Mouse (Mus musculus) testis, adult 2 months (tissue): ENCODE measurements around the gene Sik1. TPM values are rescaled to one million over a fixed set of nuclear protein-coding genes. Genes with fewer than 3 reads are reported as not detected.

Experiments used
- H3K27ac ChIP-seq: fragments of 200-500 bp; 2 replicates; pipeline ENCODE4 v1.5.1; 2012; ENCODE audit warnings: low read depth, low read length; ENCODE audit not compliant: control insufficient read depth, insufficient read depth
- H3K27me3 ChIP-seq: fragments of 200-500 bp; 2 replicates; pipeline ENCODE4 v1.6.1; 2012; ENCODE audit warnings: mild to moderate bottlenecking, low read length, moderate library complexity; ENCODE audit not compliant: control insufficient read depth, insufficient read depth
- H3K36me3 ChIP-seq: fragments of 200-500 bp; 2 replicates; pipeline ENCODE4 v1.6.1; 2012; ENCODE audit warnings: mild to moderate bottlenecking, low read length; ENCODE audit not compliant: control insufficient read depth, insufficient read depth
- H3K4me1 ChIP-seq: fragments of 200-500 bp; 2 replicates; pipeline ENCODE4 v1.6.1; 2012; ENCODE audit warnings: low read length; ENCODE audit not compliant: control insufficient read depth, insufficient read depth
- H3K4me3 ChIP-seq: fragments of 200-500 bp; 2 replicates; pipeline ENCODE4 v1.5.1; 2012; ENCODE audit warnings: low read depth, mild to moderate bottlenecking, low read length, moderate library complexity, mixed read lengths; ENCODE audit not compliant: control insufficient read depth
- CTCF ChIP-seq: fragments of 200-500 bp; IDR thresholded peaks from 2 replicates; pipeline ENCODE4 v1.5.1; 2012; ENCODE audit warnings: low read depth, mild to moderate bottlenecking, inconsistent platforms, low read length, moderate library complexity; ENCODE audit not compliant: control insufficient read depth, insufficient read depth, insufficient replicate concordance
- POLR2A ChIP-seq: fragments of 200-500 bp; IDR thresholded peaks from 2 replicates; pipeline ENCODE4 v1.6.1; 2012; ENCODE audit warnings: low read depth, mild to moderate bottlenecking, inconsistent platforms, low read length, moderate library complexity; ENCODE audit not compliant: control insufficient read depth
- polyA plus RNA-seq: library from polyadenylated mRNA; depleted of rRNA; stranded (reverse); fragments of >200 nt; gene quantifications from 2 replicates; pipeline ENCODE4 v1.2.3, GENCODE M21; 2012

Sik1 gene
- polyA plus RNA-seq, 1 experiment, result 19.2 TPM

DNA sequence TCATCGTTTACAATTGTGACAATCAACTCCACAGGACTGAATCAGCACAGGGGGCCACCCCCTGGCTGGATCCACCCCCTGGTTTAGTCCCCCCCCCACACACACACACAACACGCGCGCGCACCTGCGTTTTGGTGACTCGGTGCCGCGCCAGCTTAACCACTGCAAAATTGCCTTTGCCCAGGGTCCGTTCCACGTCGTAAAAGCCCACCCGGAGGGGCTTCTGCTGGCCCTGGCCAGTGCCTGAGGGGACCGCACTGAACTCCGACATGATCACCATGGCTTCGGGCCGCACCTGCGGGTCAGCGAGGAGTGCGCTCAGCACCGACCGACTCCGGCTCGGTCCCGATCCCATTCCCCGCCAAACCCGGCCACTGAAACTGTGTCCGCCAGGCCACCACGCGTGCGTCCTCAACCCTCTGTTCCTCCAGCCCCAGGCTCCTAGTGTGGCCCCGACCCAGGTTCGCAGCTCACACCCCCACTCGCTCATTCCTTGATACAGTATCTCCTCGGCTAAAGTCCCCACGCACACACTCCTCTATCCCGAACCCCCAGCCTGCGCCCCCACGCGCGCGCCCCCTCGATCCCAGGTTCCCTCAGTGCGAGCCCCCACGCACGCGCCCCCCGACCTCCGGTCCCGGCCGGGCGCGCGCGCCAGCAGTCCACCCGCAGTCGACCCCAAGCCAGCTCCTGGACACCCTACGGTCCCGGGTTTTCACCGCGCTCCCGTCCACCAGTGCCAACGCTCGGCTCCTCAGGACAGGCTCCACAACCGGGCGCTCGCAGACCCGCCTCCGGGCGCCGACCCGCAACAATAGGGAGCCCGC is 621 bp downstream of the Sik1 start:
- Histone ChIP-seq H3K4me3 (peak overlapping the region; percentile 78), H3K4me1 (peaks cover 22% of the 10 kb centered on the region), H3K27me3 (no peaks in the 10 kb centered on the region), H3K36me3 (no peaks in the 10 kb centered on the region), H3K27ac (peak overlapping the region; percentile 36)
- no peak for TF ChIP-seq POLR2A
- TF ChIP-seq CTCF, result no peak

DNA sequence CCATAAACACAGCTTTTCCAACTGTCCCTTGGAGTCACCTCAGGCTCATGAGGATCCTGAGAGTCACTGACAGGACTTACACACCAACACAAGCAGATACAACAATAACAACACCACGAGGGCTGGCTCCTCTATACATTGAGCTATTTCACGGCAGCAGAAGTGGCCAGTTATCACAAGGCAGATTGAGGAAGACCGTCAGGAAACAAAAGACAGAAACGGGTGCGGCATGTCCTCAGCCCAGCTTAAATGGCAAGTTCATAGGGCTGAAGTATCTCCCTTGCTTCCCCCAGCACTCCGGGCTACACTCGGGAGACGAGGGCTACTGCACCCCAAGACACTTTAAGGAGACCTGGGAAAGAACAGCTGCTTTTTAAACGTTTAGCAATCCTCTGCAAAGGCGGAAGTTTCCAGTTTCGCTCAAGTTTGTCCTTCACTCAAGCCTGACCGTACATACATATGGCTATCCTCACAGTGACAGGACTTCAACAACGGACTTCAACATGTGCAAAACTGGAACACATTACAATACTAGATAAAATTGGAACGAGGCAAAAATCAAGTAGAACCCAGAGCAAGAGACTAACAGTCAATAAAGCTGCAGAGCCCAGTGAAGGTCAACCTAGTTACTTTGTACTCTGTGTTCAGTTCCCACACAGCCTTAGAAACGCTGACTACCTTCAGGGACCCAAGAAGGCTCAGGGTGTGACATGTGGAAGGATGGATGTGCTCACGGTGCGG is 2.0 kb downstream of the Sik1 start:
- H3K4me1 ChIP-seq, result peaks cover 22% of the 10 kb centered on the region
- H3K4me3 ChIP-seq, result no peak overlapping the region; the same call in 1 of the 2 replicates
- no peaks in the 10 kb centered on the region for H3K36me3 ChIP-seq
- no peak for TF ChIP-seq CTCF
- no peak for TF ChIP-seq POLR2A
- no peak overlapping the region for H3K27ac ChIP-seq
- no peaks in the 10 kb centered on the region for H3K27me3 ChIP-seq

DNA sequence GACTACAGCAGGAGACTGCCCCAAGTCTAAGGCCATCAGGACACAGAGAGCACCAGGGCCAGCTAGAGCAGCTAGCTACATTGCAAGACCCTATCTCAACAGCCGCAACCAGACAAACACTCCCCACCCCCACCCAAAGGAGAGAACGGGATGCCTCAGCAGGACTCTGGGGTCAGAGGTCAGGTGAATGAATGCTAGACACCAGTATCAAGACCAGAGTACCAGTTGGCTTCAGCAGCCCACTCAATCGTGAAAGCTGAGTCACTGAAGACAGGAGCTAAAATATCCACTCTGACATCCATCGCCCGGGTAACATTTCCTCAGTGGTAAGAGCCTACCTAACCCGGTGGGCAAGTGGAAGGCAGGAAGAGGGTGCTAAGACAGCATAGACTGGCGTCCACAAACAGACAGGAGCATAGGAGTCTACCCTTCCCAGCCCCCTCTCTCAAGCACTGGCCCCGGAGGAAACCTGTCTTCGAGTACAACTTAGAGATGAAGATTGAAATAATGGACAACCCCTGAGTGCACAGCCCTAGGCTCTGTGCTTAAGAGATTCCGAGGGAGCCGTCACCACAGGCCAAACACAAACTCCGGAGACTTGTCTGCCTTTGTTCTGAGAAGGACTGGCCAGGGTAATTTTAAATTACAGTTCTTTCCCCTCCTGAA is 2.7 kb downstream of the Sik1 start:
- Histone ChIP-seq H3K36me3 (no peaks in the 10 kb centered on the region), H3K27ac (no peak overlapping the region), H3K4me3 (no peak overlapping the region), H3K27me3 (no peaks in the 10 kb centered on the region), H3K4me1 (peaks cover 18% of the 10 kb centered on the region)
- TF ChIP-seq POLR2A, result no peak

DNA sequence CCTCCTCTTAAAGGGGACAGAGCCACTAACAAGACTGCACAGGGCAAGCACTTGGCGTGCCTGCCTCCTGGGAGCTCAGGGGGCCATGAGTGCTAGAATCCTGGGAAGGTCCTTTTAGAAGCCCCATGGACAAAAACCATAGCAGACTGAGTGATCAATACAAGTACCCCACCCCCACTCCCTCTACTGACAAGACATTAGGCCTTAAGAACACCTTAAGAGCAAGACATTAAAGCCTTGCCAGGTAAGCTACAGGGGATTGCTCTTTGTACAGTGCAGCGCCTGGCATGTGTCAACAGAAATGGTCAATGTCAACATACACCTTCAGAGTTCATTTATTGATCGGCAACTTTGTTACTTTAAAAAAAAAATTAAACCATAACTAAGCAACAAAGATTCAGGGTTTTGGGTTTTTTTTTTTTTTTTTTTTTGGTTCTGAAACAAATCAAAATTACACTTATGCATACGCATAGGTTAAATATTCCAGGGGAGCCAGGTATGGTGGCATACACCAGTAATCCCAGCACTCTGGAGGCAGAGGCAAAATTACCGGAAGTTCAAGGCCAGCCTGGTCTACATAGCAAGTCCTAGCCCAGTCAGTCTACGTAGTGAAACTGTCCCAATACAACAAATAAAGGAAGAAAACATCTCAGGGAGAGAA is 3.7 kb downstream of the Sik1 start:
- H3K4me3 ChIP-seq, result no peak overlapping the region
- no peak for TF ChIP-seq CTCF
- no peak for TF ChIP-seq POLR2A
- no peaks in the 10 kb centered on the region for H3K36me3 ChIP-seq
- peaks cover 13% of the 10 kb centered on the region for H3K4me1 ChIP-seq
- no peak overlapping the region for H3K27ac ChIP-seq
- no peaks in the 10 kb centered on the region for H3K27me3 ChIP-seq

DNA sequence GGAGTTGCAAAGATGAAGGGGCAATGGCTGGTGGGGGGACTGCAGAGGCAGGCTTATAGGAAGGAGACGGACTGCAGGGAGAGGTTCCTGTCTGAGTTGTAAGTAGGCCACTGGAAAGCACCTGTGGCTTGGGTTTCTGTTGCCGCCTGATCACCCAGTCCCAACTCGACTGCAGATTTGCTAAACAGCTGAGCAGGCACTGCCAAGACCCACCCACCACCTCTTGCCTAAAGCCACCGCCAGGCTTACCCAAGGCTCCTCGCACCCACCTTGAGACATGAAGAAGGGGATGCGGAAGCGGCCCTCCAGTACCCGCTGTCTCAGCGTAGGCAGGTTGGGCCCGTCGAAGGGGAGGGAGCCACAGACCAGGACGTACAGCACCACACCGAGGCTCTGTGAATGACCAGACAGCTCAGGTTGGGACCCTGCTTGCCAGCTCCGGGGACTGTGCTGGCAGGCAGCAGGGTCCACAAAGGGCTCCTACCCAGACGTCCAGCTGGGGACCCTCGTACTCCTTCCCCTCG is 5.1 kb downstream of the Sik1 start:
- Histone ChIP-seq H3K4me1 (peaks cover 5% of the 10 kb centered on the region), H3K4me3 (no peak overlapping the region), H3K27ac (no peak overlapping the region), H3K27me3 (no peaks in the 10 kb centered on the region), H3K36me3 (no peaks in the 10 kb centered on the region)
- no peak for TF ChIP-seq POLR2A
- TF ChIP-seq CTCF, result no peak

DNA sequence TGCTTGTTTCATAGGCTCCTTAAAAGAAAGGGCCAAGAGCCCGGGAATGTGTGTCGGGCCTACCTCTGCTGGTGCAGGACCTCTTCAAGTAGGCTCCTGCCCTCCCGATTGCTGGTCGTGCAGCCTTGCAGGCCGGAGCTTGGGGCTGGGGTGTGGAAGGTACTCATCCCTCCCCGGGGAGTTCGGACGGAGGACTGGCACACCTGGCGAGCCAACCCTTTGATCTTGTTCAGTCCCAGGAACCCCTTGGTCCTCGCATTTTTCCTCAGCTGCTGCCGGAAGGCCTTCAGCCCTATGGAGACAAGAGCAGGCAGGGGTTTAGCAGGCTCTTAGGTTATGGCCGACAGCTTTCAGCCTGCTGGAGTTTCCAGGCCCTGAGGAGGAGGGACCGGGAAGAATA is 8.6 kb downstream of the Sik1 start:
- H3K4me1 ChIP-seq, result no peaks in the 10 kb centered on the region
- H3K36me3 ChIP-seq, result no peaks in the 10 kb centered on the region
- H3K27ac ChIP-seq, result no peak overlapping the region
- H3K27me3 ChIP-seq, result no peaks in the 10 kb centered on the region
- TF ChIP-seq CTCF (no peak), POLR2A (no peak)
- H3K4me3 ChIP-seq, result no peak overlapping the region
